Mouse (Mus musculus): ENCODE data around the gene Reln. TPM values are rescaled to one million over a fixed set of nuclear protein-coding genes. Genes with fewer than 3 reads are reported as not detected.

The Reln gene
- total RNA-seq, 2 experiments from 2014 or later: 1.7 to 1.9 TPM

GRCm38 (mm10) chr5:22024108-22024507 is 320.4 kb downstream of the Reln start:
- no peak for DNase-seq (ENCODE audit: low spot score in 2 of 2)

GRCm38 (mm10) chr5:22017896-22018295 is 326.6 kb downstream of the Reln start:
- no peak for DNase-seq (ENCODE audit: low spot score in 2 of 2)

GRCm38 (mm10) chr5:22014459-22014858 is 330.0 kb downstream of the Reln start:
- DNase-seq (ENCODE audit: low spot score in 2 of 2): no peak

- DNase-seq (ENCODE audit: low spot score in 2 of 2): no peak
These were observed 335.4 kb downstream of the Reln start for GRCm38 (mm10) chr5:22009142-22009541.

GRCm38 (mm10) chr5:22007304-22008059 is 337.0 kb downstream of the Reln start:
- DNase-seq (ENCODE audit: low spot score in 2 of 2): no peak

- no peak for DNase-seq (ENCODE audit: low spot score in 2 of 2)
These were observed 340.6 kb downstream of the Reln start for GRCm38 (mm10) chr5:22003858-22004257.

GRCm38 (mm10) chr5:21987711-21988110 is 356.8 kb downstream of the Reln start:
- DNase-seq (ENCODE audit: low spot score in 2 of 2): no peak

- peak; percentile 39 to 58 for DNase-seq (ENCODE audit: low spot score in 2 of 2)
These were observed 358.2 kb downstream of the Reln start for GRCm38 (mm10) chr5:21986311-21986710.

- DNase-seq (ENCODE audit: low spot score in 2 of 2): no peak
These were observed 361.4 kb downstream of the Reln start for GRCm38 (mm10) chr5:21983021-21983667.

GRCm38 (mm10) chr5:21981216-21981615 is 363.3 kb downstream of the Reln start:
- DNase-seq (ENCODE audit: low spot score in 2 of 2): no peak

- DNase-seq (ENCODE audit: low spot score in 2 of 2): no peak
These were observed 364.0 kb downstream of the Reln start for GRCm38 (mm10) chr5:21980544-21980943.

- DNase-seq (ENCODE audit: low spot score in 2 of 2): no peak
These were observed 371.1 kb downstream of the Reln start for GRCm38 (mm10) chr5:21973266-21974010.

GRCm38 (mm10) chr5:21961796-21962195 is 382.7 kb downstream of the Reln start:
- no peak for DNase-seq (ENCODE audit: low spot score in 2 of 2)

GRCm38 (mm10) chr5:21960151-21960550 is 384.4 kb downstream of the Reln start:
- no peak for DNase-seq (ENCODE audit: low spot score in 2 of 2)

GRCm38 (mm10) chr5:21957586-21957985 is 386.9 kb downstream of the Reln start:
- DNase-seq (ENCODE audit: low spot score in 2 of 2): no peak

GRCm38 (mm10) chr5:21957061-21957460 is 387.4 kb downstream of the Reln start:
- no peak for DNase-seq (ENCODE audit: low spot score in 2 of 2)

GRCm38 (mm10) chr5:21949507-21949897 is 395.0 kb downstream of the Reln start:
- no peak for DNase-seq (ENCODE audit: low spot score in 2 of 2)

GRCm38 (mm10) chr5:21948736-21949506 is 395.6 kb downstream of the Reln start:
- DNase-seq (ENCODE audit: low spot score in 2 of 2): no peak

GRCm38 (mm10) chr5:21947610-21948381 is 396.7 kb downstream of the Reln start:
- DNase-seq (ENCODE audit: low spot score in 2 of 2): no peak

GRCm38 (mm10) chr5:21944579-21944978 is 399.9 kb downstream of the Reln start:
- no peak for DNase-seq (ENCODE audit: low spot score in 2 of 2)
